Mouse (Mus musculus) inflammation-experienced regulatory T-cells, adult 6 months (primary cell): Measurements from ENCODE around the gene Tex52. TPM values are rescaled to one million over a fixed set of nuclear protein-coding genes. Genes with fewer than 3 reads are reported as not detected.

Experiments
- ATAC-seq: one replicate; pipeline ENCODE4 v1.8.0; 2017
- polyA plus RNA-seq, 3 experiments: library from polyadenylated mRNA; unstranded; fragments of 100-300 nt; shearing (Covaris generic); gene quantifications; one replicate each; pipeline ENCODE4 v1.2.1; 2017

Tex52 gene
- polyA plus RNA-seq, 3 experiments from 2014 or later = 0.30 TPM; not detected in 2

DNA sequence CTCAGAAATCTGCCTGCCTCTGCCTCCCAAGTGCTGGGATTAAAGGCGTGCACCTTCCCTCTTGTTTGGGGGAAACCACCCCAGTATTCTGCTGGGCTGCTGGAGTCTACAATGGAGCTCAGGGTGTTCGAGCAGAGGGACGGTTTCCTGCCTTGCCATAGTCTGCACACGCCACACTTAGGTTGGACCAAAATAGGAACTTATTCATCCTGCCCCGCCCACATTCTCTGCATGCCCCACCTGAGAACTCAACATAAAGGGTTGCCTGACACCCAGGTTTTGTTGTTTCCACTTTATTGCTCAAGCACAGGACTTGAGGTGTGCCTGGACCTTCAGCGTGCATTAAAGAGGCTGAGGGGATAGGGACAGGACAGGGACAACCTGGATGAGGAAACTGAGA is 54.6 kb downstream of the Tex52 start:
- ATAC-seq = no peak

DNA sequence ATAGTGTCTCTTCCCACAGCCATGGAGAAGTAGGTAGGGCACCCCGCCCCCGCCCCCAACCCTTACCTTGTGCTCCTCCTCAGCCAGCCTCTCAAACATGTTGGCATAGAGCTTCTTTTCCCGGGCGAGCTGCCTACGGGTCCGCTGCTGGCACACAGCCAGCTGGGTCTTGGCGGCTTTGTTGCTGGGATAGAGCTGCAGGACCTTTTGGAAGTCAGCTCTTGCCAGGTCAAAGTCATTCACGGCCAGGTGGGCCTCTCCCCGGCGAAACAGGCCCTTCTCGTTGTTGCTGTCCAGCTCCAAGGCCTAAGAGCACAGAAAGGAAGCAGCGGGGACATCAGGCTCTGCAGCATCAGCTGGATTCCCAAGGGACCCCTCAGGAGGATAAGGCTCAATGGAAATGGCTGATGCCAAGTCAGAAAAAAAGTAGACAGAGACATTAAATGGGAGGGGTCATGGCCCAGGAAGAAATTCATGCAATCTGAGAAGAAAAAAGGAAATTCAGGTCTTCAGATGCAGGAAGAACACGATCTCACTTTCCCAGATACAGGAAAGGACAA is 57.2 kb downstream of the Tex52 start:
- no peak for ATAC-seq

DNA sequence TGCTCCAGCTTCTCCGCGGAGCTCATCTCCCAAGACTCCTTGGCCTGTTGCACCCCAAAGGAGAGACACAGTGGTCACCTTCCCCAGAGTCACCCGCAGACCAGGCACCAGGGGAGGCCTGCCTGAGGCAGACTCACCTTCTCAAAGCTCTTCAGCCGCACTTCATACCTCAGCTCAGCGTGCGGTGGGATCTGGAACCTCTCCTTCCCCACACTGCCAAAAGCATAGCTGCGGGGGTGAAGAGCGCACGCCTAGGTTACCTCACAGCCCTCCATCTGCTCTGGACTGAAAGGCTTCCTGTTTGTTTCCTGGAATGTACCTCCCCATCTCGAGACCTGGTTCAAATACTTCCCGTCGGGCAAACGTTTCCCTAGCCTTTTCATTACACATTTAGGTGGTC is 58.3 kb downstream of the Tex52 start:
- ATAC-seq = no peak

Other genes starting within 250 kb of the Tex52 start
- gene Tspan9, start 231.9 kb upstream of the Tex52 start, polyA plus RNA-seq = 1 to 10 TPM in 1 of 3 experiments, under 1 TPM in 1, not detected in 1; 0.36 to 1.3 TPM
- not detected for gene Tead4, start 74.6 kb upstream of the Tex52 start, polyA plus RNA-seq
- gene Tulp3, start 19.6 kb upstream of the Tex52 start, polyA plus RNA-seq = 1 to 10 TPM in 1 of 3 experiments, under 1 TPM in 2; 0.92 to 1.3 (median 0.98) TPM
- 10 to 100 TPM; 62.0 to 75.7 (median 67.7) TPM for gene Rhno1, start 12.5 kb upstream of the Tex52 start, polyA plus RNA-seq
- 1 to 10 TPM; 2.0 to 9.6 (median 2.7) TPM for gene Foxm1, start 12.5 kb upstream of the Tex52 start, polyA plus RNA-seq
- not detected for gene Gm44596, start within 50 bp of the Tex52 start, polyA plus RNA-seq
- 1 to 10 TPM; 2.4 to 7.5 (median 4.2) TPM for gene Nrip2, start 23.8 kb downstream of the Tex52 start, polyA plus RNA-seq
- gene Itfg2, start 49.5 kb downstream of the Tex52 start, polyA plus RNA-seq = 10 to 100 TPM; 15.7 to 21.1 (median 19.7) TPM
- gene Fkbp4, start 63.2 kb downstream of the Tex52 start, polyA plus RNA-seq = 10 to 100 TPM; 52.8 to 67.1 (median 65.9) TPM
- gene Pzp, start 151.3 kb downstream of the Tex52 start, polyA plus RNA-seq = not detected
- gene A2ml1, start 206.2 kb downstream of the Tex52 start, polyA plus RNA-seq = not detected
- 1 to 10 TPM; 1.1 to 2.1 (median 1.4) TPM for gene Klrb1a, start 248.1 kb downstream of the Tex52 start, polyA plus RNA-seq